Mouse (Mus musculus) thymus, adult 2 months (tissue): ENCODE measurements at regions not wholly inside any gene's neighbourhood (a gene's known extent, or its start where the extent isn't known, plus 50 kb on each side); places are given as distances from the start of the nearest gene placed in this dataset.

Source experiments
- CTCF ChIP-seq: fragments of 200-500 bp; IDR thresholded peaks from 2 replicates; pipeline ENCODE4 v1.5.1; 2012; ENCODE audit warnings: mild to moderate bottlenecking, control low read depth, low read length, moderate library complexity, borderline replicate concordance; ENCODE audit not compliant: control insufficient read depth, poor library complexity, insufficient read depth; ENCODE audit errors: extremely low read depth
- POLR2A ChIP-seq: fragments of 200-500 bp; IDR thresholded peaks from 2 replicates; pipeline ENCODE4 v1.6.1; 2012; ENCODE audit warnings: mild to moderate bottlenecking, low read length, control low read depth, moderate library complexity; ENCODE audit not compliant: control insufficient read depth, poor library complexity, insufficient read depth; ENCODE audit errors: extremely low read depth

GRCm38 (mm10) chr4:56224542-56224941 is 515.3 kb upstream of the Gm26657 start:
- TF ChIP-seq CTCF: no peak
- TF ChIP-seq POLR2A: no peak
